Mouse (Mus musculus): ENCODE data around the gene Myh9. TPM values are rescaled to one million over a fixed set of nuclear protein-coding genes. Genes with fewer than 3 reads are reported as not detected.
"Not testable (repeated sequence)": the region's sequence is repeated elsewhere in the genome, so short reads cannot be mapped to it uniquely, and the experiment has no call there.

Myh9 gene
- total and polyA plus RNA-seq, 2 experiments from 2014 or later = 9.1 to 33.6 TPM

DNA sequence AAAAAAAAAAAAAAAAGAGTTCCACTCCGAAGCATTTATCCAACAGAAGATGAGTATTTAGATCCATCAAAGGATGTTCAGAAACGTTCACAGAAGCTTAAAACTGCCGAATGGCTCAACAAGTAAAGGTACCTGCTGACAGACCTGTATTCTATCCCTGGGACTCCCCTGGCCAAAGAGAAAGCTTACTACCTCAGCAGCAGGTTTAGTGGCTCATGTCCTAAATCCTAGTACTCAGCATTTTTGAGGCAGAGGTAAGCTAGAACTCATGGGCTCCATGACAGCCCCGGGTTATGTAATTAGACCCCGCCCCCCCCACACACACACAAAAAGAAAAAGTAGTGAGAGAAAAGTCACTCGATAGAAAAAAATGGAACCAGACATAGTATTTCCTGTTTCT, 2.1 kb upstream of the Myh9 start:
- Histone ChIP-seq H3K27ac (no peak overlapping the region), H3K4me3 (ENCODE audit: low read length) (no peak overlapping the region), H3K9me3 (ENCODE audit: low read length) (no peaks in the 10 kb centered on the region), H3K4me2 (ENCODE audit: low read depth, low read length) (no peak overlapping the region), H3K27me3 (ENCODE audit: insufficient read depth, low read length) (no peaks in the 10 kb centered on the region), H3K36me3 (ENCODE audit: insufficient read depth, low read length) (no peaks in the 10 kb centered on the region), H3K9ac (replicated peaks; ENCODE audit: low read length) (no peak overlapping the region), H3K4me1 (ENCODE audit: insufficient read depth, low read length) (peaks cover 8% of the 10 kb centered on the region; the same call in 1 of the 2 replicates)
- ATAC-seq (no peak), DNase-seq (ENCODE audit: low spot score) (no peak)
- WGBS = 86% methylated on average over 6 of the region's 6 CpGs
- no peak for TF ChIP-seq CTCF (IDR thresholded peaks at IDR 0.05; ENCODE audit: low read depth)

DNA sequence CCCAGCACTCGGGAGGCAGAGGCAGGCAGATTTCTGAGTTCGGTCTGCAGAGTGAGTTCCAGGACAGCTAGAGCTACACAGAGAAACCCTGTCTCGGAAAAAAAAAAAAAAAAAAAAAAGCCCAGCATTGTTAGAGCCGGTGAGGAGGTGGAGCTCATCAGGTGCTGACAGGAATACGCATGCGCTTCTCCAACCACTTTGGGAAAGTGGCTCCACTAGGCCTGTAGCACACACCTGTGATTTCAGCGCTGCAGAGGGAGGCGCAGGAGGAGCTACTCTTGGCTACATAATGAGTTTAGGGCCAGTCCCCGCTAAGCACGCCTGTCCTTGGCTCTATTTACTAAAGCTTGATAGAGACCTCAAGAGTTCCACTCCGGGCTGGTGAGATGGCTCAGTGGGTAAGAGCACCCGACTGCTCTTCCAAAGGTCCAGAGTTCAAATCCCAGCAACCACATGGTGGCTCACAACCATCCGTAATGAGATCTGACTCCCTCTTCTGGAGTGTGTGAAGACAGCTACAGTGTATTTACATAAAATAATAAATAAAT, 1.6 kb upstream of the Myh9 start:
- DNase-seq (ENCODE audit: low spot score); ATAC-seq: not testable (repeated sequence)
- 72% methylated on average over 12 of the region's 13 CpGs for WGBS

DNA sequence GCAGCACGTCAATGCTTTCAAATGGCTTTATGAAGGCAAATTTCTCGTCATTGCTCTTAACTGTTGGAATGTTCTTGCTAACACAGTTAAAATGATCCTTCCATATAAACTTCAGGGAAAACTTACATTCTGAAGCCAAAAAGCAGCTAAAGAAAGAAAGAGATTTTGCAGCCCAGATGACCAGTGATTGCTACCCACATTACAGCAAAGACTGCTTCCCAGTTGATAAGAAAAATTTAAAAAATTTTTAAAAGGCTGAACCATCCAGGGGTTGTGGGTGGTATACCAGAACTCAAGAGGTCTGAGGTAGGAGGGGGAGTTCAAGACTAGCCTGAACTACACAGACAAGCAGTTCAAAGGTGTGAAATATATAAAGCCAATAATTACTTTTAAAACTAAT, 1.1 kb upstream of the Myh9 start:
- no peak for TF ChIP-seq CTCF (IDR thresholded peaks at IDR 0.05; ENCODE audit: low read depth)
- H3K27me3 ChIP-seq (ENCODE audit: insufficient read depth, low read length) = no peaks in the 10 kb centered on the region
- H3K4me1 ChIP-seq (ENCODE audit: insufficient read depth, low read length) = peaks cover 8% of the 10 kb centered on the region; the same call in 1 of the 2 replicates
- ATAC-seq (no peak), DNase-seq (ENCODE audit: low spot score) (no peak)
- peak overlapping the region; percentile 65; the same call in 1 of the 2 replicates for H3K4me2 ChIP-seq (ENCODE audit: low read depth, low read length)
- no peaks in the 10 kb centered on the region for H3K36me3 ChIP-seq (ENCODE audit: insufficient read depth, low read length)
- H3K9me3 ChIP-seq (ENCODE audit: low read length) = no peaks in the 10 kb centered on the region
- H3K9ac ChIP-seq (replicated peaks; ENCODE audit: low read length) = no peak overlapping the region
- no peak overlapping the region for H3K27ac ChIP-seq
- H3K4me3 ChIP-seq (ENCODE audit: low read length) = no peak overlapping the region; the same call in 1 of the 2 replicates
- WGBS = 25% methylated on average over 2 of the region's 2 CpGs

More for the DNA sequence above, 1.6 kb upstream of the Myh9 start:
- not testable (repeated sequence) for H3K27me3 ChIP-seq (ENCODE audit: insufficient read depth, low read length); H3K4me3 ChIP-seq (ENCODE audit: low read length); H3K27ac ChIP-seq; H3K36me3 ChIP-seq (ENCODE audit: insufficient read depth, low read length); H3K4me1 ChIP-seq (ENCODE audit: insufficient read depth, low read length); H3K9ac ChIP-seq (replicated peaks; ENCODE audit: low read length); H3K9me3 ChIP-seq (ENCODE audit: low read length); H3K4me2 ChIP-seq (ENCODE audit: low read depth, low read length)

DNA sequence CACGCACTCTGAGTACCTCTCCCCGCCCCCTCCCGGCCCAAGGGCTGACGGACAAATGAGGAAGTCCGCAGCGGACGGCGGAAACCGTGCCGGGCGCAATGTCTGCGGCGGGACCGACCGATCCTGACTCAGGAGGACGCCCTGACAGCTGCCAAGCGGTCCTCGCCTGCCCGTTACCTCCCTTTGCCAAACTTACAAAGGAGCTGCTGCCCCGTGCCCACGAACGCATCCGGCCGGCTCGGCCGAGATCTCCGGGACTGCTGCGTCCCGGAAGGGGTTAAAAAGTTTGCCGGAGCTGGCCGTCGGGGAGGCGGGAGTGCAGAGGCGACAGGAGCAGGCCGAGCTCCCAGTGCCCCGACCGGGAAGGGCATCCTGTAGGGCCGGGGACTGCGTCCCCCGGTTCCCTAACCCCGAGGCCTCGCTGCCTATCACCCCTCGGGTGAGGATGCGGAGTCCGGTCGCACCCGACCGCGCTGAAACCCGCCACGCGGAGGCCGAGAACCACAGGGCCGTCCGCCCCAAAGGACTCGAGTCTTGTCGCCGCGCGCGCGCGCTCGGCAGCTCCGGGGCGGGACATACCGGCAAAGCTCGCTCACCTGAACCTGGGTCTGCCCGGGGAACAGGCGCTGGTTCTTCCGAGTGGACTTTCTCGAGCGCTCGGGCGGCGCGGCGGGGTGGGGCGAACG, 471 bp downstream of the Myh9 start:
- no peaks in the 10 kb centered on the region for H3K36me3 ChIP-seq (ENCODE audit: insufficient read depth, low read length)
- no peak; the same call in 1 of the 2 replicates for TF ChIP-seq CTCF (IDR thresholded peaks at IDR 0.05; ENCODE audit: low read depth)
- peak overlapping the region; percentile 76 for H3K27ac ChIP-seq
- peak overlapping the region; percentile 99 for H3K4me2 ChIP-seq (ENCODE audit: low read depth, low read length)
- ATAC-seq (peak; percentile 61), DNase-seq (ENCODE audit: low spot score) (peak; percentile 89)
- H3K4me1 ChIP-seq (ENCODE audit: insufficient read depth, low read length) = peaks cover 8% of the 10 kb centered on the region; the same call in 1 of the 2 replicates
- H3K27me3 ChIP-seq (ENCODE audit: insufficient read depth, low read length) = no peaks in the 10 kb centered on the region
- H3K9ac ChIP-seq (replicated peaks; ENCODE audit: low read length) = peak overlapping the region; percentile 76
- peak overlapping the region; percentile 96 for H3K4me3 ChIP-seq (ENCODE audit: low read length)
- under 1% methylated on average over 76 of the region's 80 CpGs for WGBS
- no peaks in the 10 kb centered on the region for H3K9me3 ChIP-seq (ENCODE audit: low read length)

DNA sequence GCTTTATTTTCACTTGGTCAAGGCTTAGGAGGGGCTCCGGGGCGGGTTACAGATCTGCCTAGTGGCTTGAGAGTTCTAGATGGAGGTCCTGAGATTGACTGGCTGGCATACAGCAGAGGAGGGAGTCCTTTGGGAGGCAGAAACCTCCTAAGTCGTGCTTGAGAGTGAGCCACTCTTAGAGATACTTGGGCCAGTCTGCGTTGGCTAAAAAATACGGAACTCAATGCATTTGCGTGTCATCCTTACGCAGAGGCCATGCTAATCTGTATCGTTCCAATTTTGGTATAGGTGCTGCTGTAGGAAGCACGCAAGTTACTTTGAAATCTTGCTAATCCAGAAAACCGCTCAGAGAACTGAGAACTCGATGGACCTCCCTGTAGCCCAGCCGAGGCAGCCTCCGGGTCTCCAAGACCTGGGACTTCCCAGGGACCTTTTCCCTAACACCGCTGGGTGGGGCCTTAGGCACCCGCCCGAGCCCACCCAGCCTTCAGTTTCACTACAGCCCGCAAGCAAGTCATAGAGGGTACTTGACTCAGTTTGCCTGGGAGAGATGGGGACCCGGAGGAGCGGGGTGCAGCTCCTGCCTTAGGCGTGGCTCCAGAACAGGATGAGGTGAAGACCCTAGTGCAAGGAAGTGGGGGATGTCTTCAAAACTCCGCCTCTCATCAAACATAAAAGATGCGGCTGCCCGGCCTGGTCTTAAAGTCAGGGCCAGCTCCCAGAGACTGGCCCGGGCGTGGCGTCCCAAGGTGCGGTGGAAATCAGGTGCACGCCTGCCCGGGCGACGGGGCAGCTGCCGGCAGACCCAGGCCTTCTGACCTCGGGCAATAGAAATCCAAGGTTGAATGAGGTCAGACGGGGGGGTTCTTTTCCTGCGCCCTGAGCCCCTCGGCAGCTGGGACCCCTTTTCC, 1.3 kb downstream of the Myh9 start:
- peak overlapping the region; percentile 76 for H3K9ac ChIP-seq (replicated peaks; ENCODE audit: low read length)
- WGBS = 6% methylated on average over 36 of the region's 36 CpGs
- ATAC-seq (no peak), DNase-seq (ENCODE audit: low spot score) (no peak)
- H3K4me1 ChIP-seq (ENCODE audit: insufficient read depth, low read length) = peaks cover 10% of the 10 kb centered on the region; the same call in 1 of the 2 replicates
- peak overlapping the region; percentile 76; the same call in 1 of the 2 replicates for H3K27ac ChIP-seq
- no peak for TF ChIP-seq CTCF (IDR thresholded peaks at IDR 0.05; ENCODE audit: low read depth)
- H3K27me3 ChIP-seq (ENCODE audit: insufficient read depth, low read length) = no peaks in the 10 kb centered on the region
- peak overlapping the region; percentile 99 for H3K4me2 ChIP-seq (ENCODE audit: low read depth, low read length)
- H3K36me3 ChIP-seq (ENCODE audit: insufficient read depth, low read length) = no peaks in the 10 kb centered on the region
- no peaks in the 10 kb centered on the region for H3K9me3 ChIP-seq (ENCODE audit: low read length)
- H3K4me3 ChIP-seq (ENCODE audit: low read length) = peak overlapping the region; percentile 96

DNA sequence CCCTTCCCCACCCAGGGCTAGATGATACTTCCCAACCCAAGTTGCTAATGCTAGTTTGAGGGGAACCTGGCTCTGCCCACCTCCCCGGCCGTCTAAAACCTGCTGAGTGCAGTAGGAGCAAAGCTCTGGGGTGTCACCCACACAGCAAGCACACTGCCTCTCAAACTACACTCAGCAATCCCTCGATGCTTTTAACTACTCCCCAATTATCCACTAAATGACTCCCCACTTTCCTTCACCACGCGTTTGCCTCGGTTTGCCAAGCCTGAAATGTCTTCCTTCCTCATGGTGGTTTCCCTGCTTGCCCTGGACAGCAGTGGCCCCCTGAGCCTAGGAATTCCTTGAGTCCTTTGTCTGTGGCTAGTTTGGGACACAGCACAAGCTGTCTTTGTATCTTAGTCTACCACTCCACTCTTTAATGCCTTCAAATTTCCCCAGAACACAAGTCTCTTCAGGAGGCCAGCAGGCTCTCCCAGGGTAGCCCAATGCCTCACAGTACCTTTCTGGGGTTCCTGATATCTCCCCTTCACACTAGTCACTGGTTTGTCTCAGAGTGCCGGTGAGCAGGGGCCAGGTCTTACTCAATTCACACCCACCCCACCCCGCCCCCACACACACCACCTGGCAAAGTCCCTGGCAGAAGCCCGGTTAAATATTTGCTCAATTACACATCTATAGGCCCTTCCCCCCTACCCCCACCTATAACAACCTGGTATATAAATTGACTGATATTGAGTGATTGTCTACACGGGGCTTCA, 2.3 kb downstream of the Myh9 start:
- H3K4me3 ChIP-seq (ENCODE audit: low read length) = peak overlapping the region; percentile 96; the same call in 1 of the 2 replicates
- DNase-seq (ENCODE audit: low spot score) = no peak
- no peaks in the 10 kb centered on the region for H3K27me3 ChIP-seq (ENCODE audit: insufficient read depth, low read length)
- peaks cover 11% of the 10 kb centered on the region; the same call in 1 of the 2 replicates for H3K4me1 ChIP-seq (ENCODE audit: insufficient read depth, low read length)
- no peaks in the 10 kb centered on the region for H3K36me3 ChIP-seq (ENCODE audit: insufficient read depth, low read length)
- ATAC-seq = no peak
- TF ChIP-seq CTCF (IDR thresholded peaks at IDR 0.05; ENCODE audit: low read depth) = no peak
- no peak overlapping the region for H3K9ac ChIP-seq (replicated peaks; ENCODE audit: low read length)
- H3K9me3 ChIP-seq (ENCODE audit: low read length) = no peaks in the 10 kb centered on the region
- WGBS = 19% methylated on average over 10 of the region's 10 CpGs
- no peak overlapping the region; the same call in 1 of the 2 replicates for H3K27ac ChIP-seq
- H3K4me2 ChIP-seq (ENCODE audit: low read depth, low read length) = peak overlapping the region; percentile 99

All from hindbrain, postnatal 0 days (tissue).